Mouse (Mus musculus): ENCODE data around the gene Rab44.

DNA sequence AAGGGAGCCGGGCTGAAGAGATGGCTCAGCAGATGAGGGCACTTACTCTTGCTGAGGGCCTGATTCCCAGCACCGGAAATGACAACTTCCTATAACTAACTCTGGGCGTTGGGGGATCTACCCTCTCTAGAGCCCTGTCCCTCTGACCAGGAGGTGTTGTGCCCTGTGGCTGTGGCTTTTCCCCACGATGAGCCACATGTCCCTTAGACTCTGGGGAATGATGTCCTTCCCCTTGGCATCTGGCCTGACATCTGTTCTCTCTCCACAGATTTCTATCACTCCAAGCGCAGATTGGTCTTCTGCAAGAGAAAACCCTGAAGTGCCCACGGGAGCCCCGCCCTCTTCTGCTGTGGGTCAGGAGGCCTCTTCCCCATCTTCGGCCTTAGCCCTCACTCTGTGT is 14.9 kb upstream of the Rab44 start:
- TF ChIP-seq CTCF (IDR thresholded peaks at IDR 0.05; ENCODE audit: low read depth) (no peak), EP300 (optimal IDR thresholded peaks at IDR 0.05) (no peak)
